Mouse (Mus musculus) cerebellum, postnatal 25 days (tissue): ENCODE measurements at regions not wholly inside any gene's neighbourhood (a gene's known extent, or its start where the extent isn't known, plus 50 kb on each side); places are given as distances from the start of the nearest gene placed in this dataset.

ENCODE experiments used
- DNase-seq, 2 experiments: peaks; one replicate each; pipeline ENCODE4 v3.0.0; 2021; ENCODE audit warnings: mixed read lengths in 2 of 2

- no peak for DNase-seq
These were observed 727.3 kb upstream of the Frg1 start for GRCm38 (mm10) chr8:42144220-42144619.

GRCm38 (mm10) chr8:42107582-42107981 is 690.7 kb upstream of the Frg1 start:
- no peak for DNase-seq

GRCm38 (mm10) chr8:42069314-42069713 is 652.4 kb upstream of the Frg1 start:
- no peak for DNase-seq

GRCm38 (mm10) chr8:42043526-42043925 is 626.7 kb upstream of the Frg1 start:
- no peak for DNase-seq

GRCm38 (mm10) chr8:42039245-42039644 is 622.4 kb upstream of the Frg1 start:
- DNase-seq = no peak

- no peak for DNase-seq
These were observed 610.1 kb upstream of the Frg1 start for GRCm38 (mm10) chr8:42026934-42027333.

GRCm38 (mm10) chr8:42017786-42018185 is 600.9 kb upstream of the Frg1 start:
- DNase-seq = no peak

- DNase-seq = no peak
These were observed 586.3 kb upstream of the Frg1 start for GRCm38 (mm10) chr8:42003170-42003569.

GRCm38 (mm10) chr8:41989040-41989501 is 572.2 kb upstream of the Frg1 start:
- DNase-seq = peak in 1 of 2 experiments; percentile 3

- no peak for DNase-seq
These were observed 571.3 kb upstream of the Frg1 start for GRCm38 (mm10) chr8:41988216-41988615.

- DNase-seq = no peak
These were observed 570.5 kb upstream of the Frg1 start for GRCm38 (mm10) chr8:41987417-41987816.

- no peak for DNase-seq
These were observed 555.5 kb upstream of the Frg1 start for GRCm38 (mm10) chr8:41972416-41972815.

- no peak for DNase-seq
These were observed 553.7 kb upstream of the Frg1 start for GRCm38 (mm10) chr8:41970536-41970935.

- no peak for DNase-seq
These were observed 552.5 kb upstream of the Frg1 start for GRCm38 (mm10) chr8:41969408-41969807.

GRCm38 (mm10) chr8:41964088-41964487 is 547.2 kb upstream of the Frg1 start:
- no peak for DNase-seq

- no peak for DNase-seq
These were observed 540.0 kb upstream of the Frg1 start for GRCm38 (mm10) chr8:41956878-41957277.

- peak; percentile 2 to 5 for DNase-seq
These were observed 533.9 kb upstream of the Frg1 start for GRCm38 (mm10) chr8:41950736-41951135.

- DNase-seq = no peak
These were observed 522.4 kb upstream of the Frg1 start for GRCm38 (mm10) chr8:41939298-41939697.

- no peak for DNase-seq
These were observed 504.2 kb upstream of the Frg1 start for GRCm38 (mm10) chr8:41921106-41921505.

GRCm38 (mm10) chr8:41920536-41920935 is 503.7 kb upstream of the Frg1 start:
- DNase-seq = no peak

- DNase-seq = no peak
These were observed 461.3 kb upstream of the Frg1 start for GRCm38 (mm10) chr8:41878029-41878748.

- DNase-seq = no peak
These were observed 452.9 kb upstream of the Frg1 start for GRCm38 (mm10) chr8:41869681-41870356.

- peak in 1 of 2 experiments; percentile 18 for DNase-seq
These were observed 444.0 kb upstream of the Frg1 start for GRCm38 (mm10) chr8:41860918-41861317.

- DNase-seq = no peak
These were observed 414.8 kb upstream of the Frg1 start for GRCm38 (mm10) chr8:41831713-41832112.
